Mouse (Mus musculus) activated CD4-positive, CD25-positive, alpha-beta regulatory T cell, adult 4 months (primary cell): ENCODE results near the gene Slc35f5. TPM values are rescaled to one million over a fixed set of nuclear protein-coding genes. Genes with fewer than 3 reads are reported as not detected.

Experiments used
- ATAC-seq: one replicate; pipeline ENCODE4 v1.8.0; 2017
- polyA plus RNA-seq, 2 experiments: library from polyadenylated mRNA; unstranded; fragments of 100-300 nt; shearing (Covaris generic); gene quantifications; one replicate each; pipeline ENCODE4 v1.2.1; 2017

Slc35f5 gene
- polyA plus RNA-seq, 2 experiments from 2014 or later, result 0.61 to 0.94 TPM

DNA sequence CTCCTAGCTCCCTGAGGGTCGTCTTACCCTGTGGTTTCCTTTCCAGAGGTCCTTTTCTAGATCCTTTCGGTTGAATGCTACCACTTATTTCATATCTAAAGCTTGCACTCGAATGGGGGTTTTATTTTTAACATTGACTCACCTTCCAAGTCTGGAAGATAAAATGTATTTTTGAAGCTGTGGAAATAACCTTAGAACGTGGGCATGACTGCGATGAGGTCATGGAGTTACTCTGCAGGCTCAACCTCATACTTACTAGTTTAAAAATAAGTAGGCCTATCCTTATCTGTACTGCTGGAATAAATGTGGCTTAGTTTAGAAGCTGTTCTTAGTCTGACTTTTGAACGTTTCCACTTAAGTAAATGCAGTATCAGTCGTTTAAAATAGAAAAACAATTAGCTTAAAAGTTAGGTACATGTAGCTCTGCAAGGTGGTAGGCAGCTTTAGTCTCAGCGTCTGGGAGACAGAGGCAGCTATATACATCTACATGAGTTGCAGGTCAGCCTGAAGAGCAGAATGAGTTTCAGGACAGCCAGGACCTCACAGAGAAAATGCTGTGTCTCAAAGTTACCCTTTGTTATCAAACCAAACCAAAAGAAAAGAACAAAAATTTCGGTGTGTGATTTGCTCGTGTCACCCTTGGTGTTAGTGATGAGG lies 15.2 kb downstream of the Slc35f5 start:
- no peak for ATAC-seq

DNA sequence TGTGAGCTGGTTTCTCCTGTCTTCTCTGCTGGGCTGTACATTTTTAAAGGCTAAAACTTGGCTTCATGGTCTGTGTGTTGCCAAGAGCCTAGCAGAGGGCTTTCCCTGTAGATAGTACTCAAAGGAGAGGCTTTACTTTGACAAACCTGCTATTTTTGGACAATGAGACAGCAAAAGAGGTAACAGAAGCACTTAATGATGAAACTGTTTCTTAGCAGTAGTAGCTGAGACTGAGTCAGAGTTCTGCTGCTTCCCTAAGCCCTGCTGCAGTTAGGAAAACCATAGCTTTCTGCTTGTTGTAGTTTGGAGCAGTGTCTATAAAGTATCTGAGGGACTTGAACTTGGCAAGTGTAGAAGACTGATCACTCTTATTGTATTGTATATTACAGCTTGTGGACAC lies 16.6 kb downstream of the Slc35f5 start:
- no peak for ATAC-seq

DNA sequence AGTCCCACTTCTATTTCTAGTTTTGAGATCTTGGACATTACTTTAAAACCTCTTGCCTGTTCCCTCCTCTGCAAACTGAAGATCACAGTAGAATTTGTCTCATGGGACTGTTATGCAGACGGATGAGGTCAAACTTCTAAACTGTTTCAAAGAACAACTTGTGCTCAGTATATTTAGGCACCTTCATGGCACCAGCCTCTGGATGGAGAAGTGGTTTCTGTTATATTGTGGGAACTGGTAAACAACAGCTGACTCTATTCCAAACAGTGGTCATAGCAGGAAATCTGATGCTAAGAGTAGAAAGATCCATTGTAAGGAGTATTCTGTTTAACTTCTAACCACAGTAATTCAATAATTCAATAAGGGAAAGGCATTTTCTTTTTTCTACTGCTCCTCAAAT lies 17.7 kb downstream of the Slc35f5 start:
- no peak for ATAC-seq

DNA sequence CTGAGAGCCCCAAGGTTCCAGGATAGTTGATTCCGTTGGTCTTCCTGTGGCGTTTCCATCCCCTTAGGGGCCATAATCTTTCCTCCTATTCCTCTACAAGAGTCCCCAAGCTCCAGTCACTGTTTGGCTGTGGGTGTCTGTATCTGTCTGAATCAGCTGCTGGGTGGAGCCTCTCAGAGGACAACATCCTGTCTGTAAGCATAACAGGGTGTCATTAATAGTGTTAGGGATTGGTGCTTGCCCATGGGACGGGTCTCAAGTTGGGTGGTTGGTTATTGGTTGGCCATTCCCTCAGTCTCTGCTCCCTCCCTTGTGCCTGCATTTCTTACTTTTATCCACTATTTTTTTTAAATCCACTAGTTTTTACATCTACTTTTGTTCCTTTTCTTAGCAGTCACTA lies 20.7 kb downstream of the Slc35f5 start:
- ATAC-seq, result no peak

DNA sequence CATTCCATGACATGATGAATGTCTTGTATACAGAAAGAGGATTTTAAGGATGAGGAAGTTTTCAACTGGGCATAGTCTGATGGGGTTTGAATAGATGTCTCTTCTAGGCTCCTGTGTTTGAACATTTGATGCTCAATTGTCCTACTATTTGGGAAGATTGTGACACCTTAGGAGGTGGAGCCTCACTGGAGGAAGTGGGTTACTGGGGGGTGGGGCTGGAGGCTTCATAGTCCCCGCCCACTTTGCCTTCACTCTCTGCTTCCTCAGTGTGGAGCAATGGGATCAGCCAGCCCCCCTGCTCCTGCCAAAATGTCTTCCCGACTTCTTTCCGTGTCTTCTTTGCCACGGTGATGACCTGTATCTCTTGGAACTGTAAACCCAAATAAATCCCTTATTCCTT lies 43.2 kb downstream of the Slc35f5 start:
- no peak for ATAC-seq

DNA sequence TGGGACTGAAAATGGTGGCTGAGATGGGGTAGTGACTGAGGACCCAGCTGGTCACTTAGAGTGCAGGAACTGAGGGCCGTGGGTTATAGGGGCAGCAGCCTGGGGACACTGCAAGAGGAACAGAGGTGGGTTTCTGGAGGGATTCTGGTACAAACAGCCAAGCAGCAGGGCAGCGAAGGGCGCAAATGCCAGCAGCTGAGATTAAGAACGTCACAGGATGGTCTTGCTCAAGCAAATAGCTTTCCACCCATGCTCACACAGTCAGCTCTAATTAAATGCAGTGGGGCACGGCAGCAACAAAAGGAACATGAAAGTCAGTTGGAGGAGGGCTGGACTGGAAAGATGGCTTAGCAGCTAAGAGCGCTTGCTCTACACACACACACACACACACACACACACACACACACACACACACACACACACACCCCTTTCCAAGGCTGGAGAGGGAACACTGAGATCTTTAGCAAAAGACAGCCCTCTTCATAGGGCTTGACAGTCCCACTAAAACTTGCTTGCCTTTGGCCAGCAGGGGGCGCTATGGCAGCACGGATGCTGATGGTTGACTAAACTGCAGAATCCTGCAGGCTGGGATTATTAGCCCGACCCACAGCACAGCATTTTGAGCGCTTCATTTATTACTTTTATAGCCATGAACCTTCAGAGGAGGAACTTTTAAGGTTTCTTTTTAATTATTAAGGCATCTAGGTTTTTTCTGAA lies 46.9 kb downstream of the Slc35f5 start:
- no peak for ATAC-seq

DNA sequence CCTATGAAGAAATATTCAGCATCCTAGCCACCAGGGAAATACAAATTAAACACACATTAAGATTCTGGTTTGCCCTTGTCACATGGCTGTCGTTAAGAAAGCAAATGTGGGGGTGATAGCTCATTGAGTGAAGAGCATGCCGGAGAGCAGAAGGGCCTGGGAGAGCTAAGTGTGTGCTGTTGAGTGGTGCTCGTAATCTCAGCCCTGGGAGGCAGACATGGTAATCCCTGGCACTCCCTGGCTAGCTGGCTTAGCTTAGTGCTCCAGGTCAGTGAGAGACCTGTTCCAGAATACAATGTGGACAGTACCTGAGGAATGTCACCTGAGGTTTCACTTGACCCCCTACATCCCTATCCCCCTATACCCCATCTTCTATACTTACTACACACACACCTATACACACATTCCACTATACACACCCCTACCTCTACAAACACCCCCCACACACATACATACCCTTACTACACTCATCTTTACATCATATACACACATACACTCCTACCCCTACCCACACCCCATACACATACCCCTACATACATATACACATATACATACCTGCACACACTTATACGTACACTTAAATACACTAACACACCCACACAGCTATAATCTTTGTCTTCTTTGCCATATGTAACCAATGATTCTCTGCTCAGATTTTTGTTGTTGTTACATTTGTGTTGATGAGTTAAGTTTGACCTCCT lies 64.1 kb downstream of the Slc35f5 start:
- no peak for ATAC-seq

DNA sequence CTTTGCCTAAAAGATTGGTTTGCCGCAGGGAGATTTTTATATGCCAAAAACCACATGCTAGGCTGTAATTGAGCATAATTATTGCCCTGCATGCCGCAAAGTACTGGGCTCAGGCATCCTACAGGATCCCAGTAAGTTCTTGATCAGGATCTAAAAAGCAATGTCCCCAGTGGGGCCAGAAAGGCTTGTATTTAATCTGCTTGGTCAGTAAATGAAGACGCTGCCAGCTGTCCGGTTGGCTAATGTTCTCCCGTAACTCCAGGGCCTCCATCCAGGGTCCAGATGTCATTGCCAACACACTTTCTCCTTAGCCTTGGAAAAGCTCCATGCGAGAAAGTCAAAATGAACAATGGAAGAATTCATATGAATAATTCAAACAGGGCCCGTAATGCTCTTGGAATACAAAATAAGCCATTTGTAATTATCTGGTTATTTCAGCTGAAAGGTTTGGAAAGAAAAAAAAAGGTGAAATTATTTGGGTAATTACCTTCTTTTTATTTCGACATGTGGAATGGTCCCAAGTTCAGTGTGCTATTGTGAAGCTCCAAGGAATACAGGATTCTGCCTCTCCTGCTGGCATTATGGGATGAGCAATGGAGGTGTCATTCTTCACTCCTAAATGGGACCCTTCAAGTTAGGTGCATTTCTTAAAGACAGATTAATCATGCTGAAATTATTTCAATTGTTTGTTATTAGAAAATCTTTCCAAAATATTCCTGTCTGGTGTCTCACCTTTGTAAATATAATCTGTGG lies 79.3 kb downstream of the Slc35f5 start:
- no peak for ATAC-seq

DNA sequence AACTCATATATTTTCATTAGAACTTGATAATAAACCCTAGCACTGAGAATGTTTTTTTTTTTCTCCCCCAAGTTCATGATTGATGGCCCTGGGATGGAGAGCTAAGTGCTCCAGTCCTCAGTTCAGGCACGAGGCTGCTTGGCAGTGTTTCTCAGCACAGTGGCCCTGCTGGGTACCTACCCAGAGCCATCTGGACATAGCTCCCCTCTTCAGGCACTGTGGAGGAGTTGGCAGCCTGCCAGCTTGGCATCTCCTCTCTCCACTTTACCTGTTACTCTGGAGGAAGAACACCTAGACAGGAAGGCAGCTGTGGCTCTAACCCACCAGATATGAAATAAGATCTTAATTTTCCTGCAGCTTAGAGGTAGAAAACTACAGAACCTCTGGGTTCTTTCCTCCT lies 83.2 kb downstream of the Slc35f5 start:
- no peak for ATAC-seq

Other genes starting within 250 kb of the Slc35f5 start
- gene Actr3, start 124.9 kb upstream of the Slc35f5 start, polyA plus RNA-seq, result 100 to 1,000 TPM; 596 to 674 TPM
- not detected for gene Gpr39, start 116.4 kb downstream of the Slc35f5 start, polyA plus RNA-seq